Mouse (Mus musculus) E14TG2a.4 (cell line): ENCODE data around the gene Hexim1.

Experiments used
- H3K27me3 ChIP-seq: 2 replicates; pipeline ENCODE4 v1.6.1; 2014; ENCODE audit warnings: low read length, control low read depth; ENCODE audit not compliant: insufficient read depth
- H3K36me3 ChIP-seq: 2 replicates; pipeline ENCODE4 v1.6.1; 2014; ENCODE audit warnings: low read length, control low read depth; ENCODE audit not compliant: insufficient read depth
- H3K4me1 ChIP-seq: replicated peaks from 2 replicates; pipeline ENCODE4 v1.6.1; 2014; ENCODE audit warnings: low read depth, low read length, control low read depth
- H3K4me3 ChIP-seq: replicated peaks from 2 replicates; pipeline ENCODE4 v1.5.1; 2014; ENCODE audit warnings: mild to moderate bottlenecking, low read length
- H3K9me3 ChIP-seq: 2 replicates; pipeline ENCODE4 v1.6.1; 2014; ENCODE audit warnings: low read length, control low read depth
- CTCF ChIP-seq: conservative IDR thresholded peaks from 2 replicates; pipeline ENCODE4 v1.5.1; 2014; ENCODE audit warnings: low read length
- NANOG ChIP-seq: IDR thresholded peaks from 2 replicates; pipeline ENCODE4 v1.6.1; 2014; ENCODE audit warnings: borderline replicate concordance, low read length, mixed read lengths
- POU5F1 ChIP-seq: IDR thresholded peaks from 2 replicates; pipeline ENCODE4 v1.6.1; 2014; ENCODE audit warnings: low read length, borderline replicate concordance

Gene Hexim1

DNA sequence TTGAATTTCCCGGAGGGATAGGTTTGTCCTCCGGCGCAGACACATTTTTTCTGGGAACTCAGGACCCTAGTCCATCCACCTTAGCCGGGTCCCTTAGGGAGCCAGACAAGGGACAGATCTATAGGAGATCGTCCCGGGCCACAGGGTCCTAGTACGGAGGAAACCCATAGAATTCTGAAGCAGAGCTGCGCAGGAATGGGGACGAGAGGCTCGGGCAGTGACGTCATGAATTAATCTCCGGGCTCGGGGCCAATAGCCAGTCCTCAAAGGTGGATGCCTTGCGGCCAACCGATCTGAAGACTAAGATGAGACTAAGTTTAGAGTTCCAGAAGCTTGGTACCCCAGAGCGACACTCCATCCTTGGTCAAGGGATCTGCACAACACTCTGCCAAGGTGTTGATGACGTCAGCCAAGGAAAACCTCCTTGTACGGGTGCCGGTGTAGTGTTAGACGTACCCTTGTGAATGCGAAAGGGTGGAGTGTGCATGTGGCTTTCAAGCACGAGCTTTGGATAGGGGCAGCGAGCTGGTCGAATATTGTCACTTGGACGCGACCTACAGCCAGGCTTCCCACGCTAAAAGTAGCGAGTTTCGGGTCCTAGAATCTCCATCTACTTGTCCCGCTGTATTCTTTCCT is 14.0 kb upstream of the Hexim1 start:
- H3K4me3 ChIP-seq: peak overlapping the region; percentile 82

DNA sequence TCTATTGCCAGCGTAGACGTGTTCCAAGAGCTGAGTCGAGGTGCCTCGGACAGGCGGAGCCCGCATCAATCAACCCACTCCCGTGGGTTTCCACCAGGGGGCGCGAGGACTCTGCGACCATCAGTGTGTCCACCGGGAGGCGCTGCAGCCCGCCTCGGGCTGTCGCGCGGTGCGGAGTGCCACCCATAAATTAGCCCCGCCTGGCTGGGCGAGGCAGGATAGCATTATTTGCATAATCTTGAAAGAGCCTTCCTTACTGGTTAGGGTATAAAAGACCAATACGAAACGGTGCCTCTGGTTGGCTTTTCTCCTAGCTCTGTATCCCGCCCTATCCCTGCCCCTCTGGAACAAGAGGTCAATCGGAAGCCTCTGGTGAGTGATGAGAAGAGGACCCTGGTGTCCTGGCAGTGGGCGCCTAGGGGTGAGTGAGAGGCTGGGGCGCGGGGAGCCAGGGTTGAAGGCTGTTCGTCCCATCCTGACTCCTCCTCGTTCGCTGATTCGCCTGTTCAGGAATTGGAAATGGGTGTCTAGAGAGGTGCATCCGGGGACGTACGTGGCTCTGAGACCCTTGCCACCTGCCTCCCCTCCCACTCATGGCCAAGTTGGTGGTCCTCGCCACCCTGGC is 13.2 kb upstream of the Hexim1 start:
- peaks cover 48% of the 10 kb centered on the region for H3K27me3 ChIP-seq
- peaks cover 20% of the 10 kb centered on the region; the same call in 1 of the 2 replicates for H3K36me3 ChIP-seq
- peak; percentile 71 for TF ChIP-seq CTCF
- TF ChIP-seq POU5F1: no peak
- no peak for TF ChIP-seq NANOG
- peak overlapping the region; percentile 82 for H3K4me3 ChIP-seq
- peaks cover 88% of the 10 kb centered on the region for H3K4me1 ChIP-seq
- H3K9me3 ChIP-seq: no peaks in the 10 kb centered on the region

More for the DNA sequence above, 14.0 kb upstream of the Hexim1 start:
- peaks cover 48% of the 10 kb centered on the region for H3K27me3 ChIP-seq
- TF ChIP-seq POU5F1: no peak
- peaks cover 19% of the 10 kb centered on the region; the same call in 1 of the 2 replicates for H3K36me3 ChIP-seq
- peaks cover 91% of the 10 kb centered on the region for H3K4me1 ChIP-seq
- no peaks in the 10 kb centered on the region for H3K9me3 ChIP-seq

DNA sequence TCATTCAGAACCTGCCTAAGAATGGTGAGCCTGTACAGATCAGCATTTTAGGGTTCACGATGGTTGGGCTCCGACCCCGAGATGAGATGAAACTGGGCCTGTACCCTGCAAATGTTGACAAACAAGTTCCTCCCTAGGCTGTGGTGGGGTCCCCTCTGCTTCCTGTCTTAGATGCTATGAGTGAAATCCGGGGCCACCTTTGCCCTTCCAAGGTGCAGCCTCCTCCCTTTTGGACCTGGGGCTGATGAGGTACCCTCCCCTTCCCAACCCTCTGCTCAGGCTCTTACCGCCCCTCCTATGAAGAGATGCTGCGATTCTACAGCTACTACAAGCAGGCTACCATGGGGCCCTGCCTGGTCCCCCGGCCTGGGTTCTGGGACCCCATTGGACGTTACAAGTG is 12.4 kb upstream of the Hexim1 start:
- H3K36me3 ChIP-seq: peaks cover 26% of the 10 kb centered on the region; the same call in 1 of the 2 replicates
- no peaks in the 10 kb centered on the region for H3K9me3 ChIP-seq
- H3K4me3 ChIP-seq: peak overlapping the region; percentile 77
- H3K4me1 ChIP-seq: peaks cover 80% of the 10 kb centered on the region
- peaks cover 43% of the 10 kb centered on the region for H3K27me3 ChIP-seq
- no peak for TF ChIP-seq NANOG
- TF ChIP-seq CTCF: no peak
- no peak for TF ChIP-seq POU5F1

DNA sequence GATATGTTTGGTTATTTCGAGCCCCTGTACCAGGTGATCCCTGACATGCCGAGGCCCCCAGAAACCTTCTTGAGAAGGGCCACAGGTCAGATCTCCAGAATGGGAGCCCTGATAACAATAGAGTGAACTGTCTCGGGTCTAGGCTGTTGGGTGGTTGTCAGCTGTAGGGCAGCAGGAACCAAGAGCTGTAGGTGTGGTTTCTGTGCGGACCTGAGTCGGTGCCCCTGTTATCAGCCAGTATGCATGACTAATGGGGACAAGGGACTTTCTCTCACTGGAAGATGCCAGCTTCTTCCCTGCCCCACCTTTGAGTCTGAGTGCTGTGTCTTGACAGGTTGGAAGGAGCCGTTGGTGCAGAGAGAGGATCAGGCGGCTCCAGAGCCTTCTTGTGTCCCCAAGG is 11.6 kb upstream of the Hexim1 start:
- peak overlapping the region; percentile 21; the same call in 1 of the 2 replicates for H3K4me3 ChIP-seq
- H3K4me1 ChIP-seq: peaks cover 76% of the 10 kb centered on the region
- no peaks in the 10 kb centered on the region for H3K9me3 ChIP-seq
- TF ChIP-seq CTCF: no peak
- TF ChIP-seq POU5F1: no peak
- TF ChIP-seq NANOG: no peak
- peaks cover 37% of the 10 kb centered on the region for H3K27me3 ChIP-seq
- peaks cover 34% of the 10 kb centered on the region for H3K36me3 ChIP-seq

DNA sequence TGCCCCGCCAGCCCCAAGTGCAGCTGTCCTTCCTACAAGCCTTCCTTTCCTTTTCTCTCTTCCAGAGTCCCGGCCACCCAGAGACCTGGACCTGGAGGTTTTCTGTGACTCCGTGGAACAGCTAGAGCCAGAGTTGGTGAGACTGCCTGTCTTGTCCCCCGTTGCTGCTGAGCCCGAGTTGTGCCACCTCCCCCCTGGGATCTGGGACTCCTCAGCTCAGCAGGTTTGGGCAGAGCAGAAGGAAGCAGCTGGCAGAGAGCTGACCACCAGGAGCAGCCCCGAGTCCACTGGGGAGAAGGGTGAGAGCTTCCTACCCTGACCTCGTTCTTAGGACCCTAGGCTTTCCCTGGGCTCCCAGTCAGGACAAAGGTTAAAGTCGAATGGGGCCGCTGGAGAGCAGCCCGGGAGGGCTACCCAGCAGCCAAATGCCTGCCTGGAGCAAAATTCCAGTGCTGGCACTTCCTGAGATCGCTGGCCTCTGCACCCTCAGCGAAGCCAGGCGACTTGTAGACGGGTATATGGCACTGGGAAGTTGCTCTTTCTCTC is 10.8 kb upstream of the Hexim1 start:
- TF ChIP-seq NANOG: no peak
- peaks cover 77% of the 10 kb centered on the region for H3K4me1 ChIP-seq
- H3K36me3 ChIP-seq: peaks cover 37% of the 10 kb centered on the region
- H3K4me3 ChIP-seq: 0 out of 2 replicates have a peak overlapping the region, but pooled peaks have one; percentile 4
- H3K9me3 ChIP-seq: no peaks in the 10 kb centered on the region
- peaks cover 29% of the 10 kb centered on the region for H3K27me3 ChIP-seq

DNA sequence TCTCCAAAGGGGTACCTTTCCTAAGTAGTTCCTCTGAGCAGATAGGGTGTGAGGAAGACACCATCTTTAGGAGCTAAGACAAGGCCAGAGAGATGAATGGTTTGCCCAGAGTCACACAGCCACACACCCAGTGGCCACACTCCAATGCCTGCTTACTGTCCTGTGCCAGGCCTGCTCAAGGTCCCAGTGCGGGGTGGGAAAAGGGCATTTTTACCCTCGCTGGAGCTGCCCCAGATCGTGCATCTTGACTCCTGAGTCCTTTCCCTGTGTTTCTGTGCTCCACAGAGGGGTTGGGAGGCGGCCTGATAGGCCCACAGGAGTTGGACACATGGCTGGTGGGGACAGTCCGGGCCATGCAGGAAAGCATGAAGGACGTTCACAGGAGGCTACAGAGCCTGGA is 10.2 kb upstream of the Hexim1 start:
- Histone ChIP-seq H3K4me3 (0 out of 2 replicates have a peak overlapping the region, but pooled peaks have one; percentile 3), H3K27me3 (peaks cover 23% of the 10 kb centered on the region), H3K9me3 (no peaks in the 10 kb centered on the region), H3K4me1 (peaks cover 77% of the 10 kb centered on the region), H3K36me3 (peaks cover 37% of the 10 kb centered on the region)
- TF ChIP-seq POU5F1: no peak
- TF ChIP-seq CTCF: no peak
- TF ChIP-seq NANOG: no peak

DNA sequence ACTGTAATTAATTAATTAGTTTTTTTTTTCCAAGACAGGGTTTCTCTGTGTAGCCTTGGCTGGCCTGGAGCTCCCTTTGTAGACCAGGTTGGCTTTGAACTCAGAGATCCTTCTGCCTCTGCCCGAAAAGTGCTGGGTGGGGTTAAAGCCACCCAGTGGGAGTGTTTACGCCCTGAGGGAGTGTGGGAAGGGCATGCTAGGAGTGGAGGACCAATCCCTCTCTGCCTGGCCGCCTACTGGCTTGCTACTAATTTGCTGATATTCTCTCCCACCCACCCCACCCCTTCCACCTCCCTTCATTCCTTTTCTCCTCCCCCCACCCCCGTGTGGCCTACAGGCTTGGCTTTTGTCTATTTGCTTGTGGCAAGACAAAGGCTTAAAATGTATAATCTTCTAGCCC is 9.6 kb upstream of the Hexim1 start:
- H3K4me1 ChIP-seq: peaks cover 78% of the 10 kb centered on the region
- H3K9me3 ChIP-seq: no peaks in the 10 kb centered on the region
- peaks cover 18% of the 10 kb centered on the region for H3K27me3 ChIP-seq
- 0 out of 2 replicates have a peak overlapping the region, but pooled peaks have one; percentile 10 for H3K4me3 ChIP-seq
- TF ChIP-seq POU5F1 (no peak), NANOG (no peak), CTCF (no peak)
- H3K36me3 ChIP-seq: peaks cover 37% of the 10 kb centered on the region

DNA sequence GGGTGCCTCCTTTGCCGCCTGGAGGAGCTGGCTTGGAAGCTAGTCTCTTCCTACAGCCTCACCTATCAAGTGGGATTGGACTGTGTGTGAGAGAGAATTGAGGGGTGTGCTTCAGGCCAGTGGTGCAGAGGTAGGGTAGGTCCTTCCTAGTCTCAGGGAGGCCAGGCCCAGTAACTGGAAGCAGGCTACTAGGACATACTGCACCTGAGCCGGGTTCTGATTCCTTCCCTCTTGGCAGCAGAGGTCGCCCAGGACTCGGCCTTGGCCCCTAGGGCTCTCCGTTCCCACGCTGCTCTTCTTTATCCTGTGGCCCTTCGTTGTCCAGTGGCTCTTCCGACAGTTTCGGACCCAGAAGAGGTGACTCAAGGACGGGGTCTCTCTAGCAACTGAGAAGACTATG is 4.7 kb upstream of the Hexim1 start:
- peaks cover 63% of the 10 kb centered on the region for H3K4me1 ChIP-seq
- H3K9me3 ChIP-seq: no peaks in the 10 kb centered on the region
- TF ChIP-seq CTCF: no peak
- no peak for TF ChIP-seq POU5F1
- no peak for TF ChIP-seq NANOG
- H3K27me3 ChIP-seq: no peaks in the 10 kb centered on the region
- peaks cover 34% of the 10 kb centered on the region for H3K36me3 ChIP-seq
- H3K4me3 ChIP-seq: peak overlapping the region; percentile 89
